Mouse (Mus musculus) R1 (cell line): ENCODE measurements around the gene Aktip.

Experiments
- DNase-seq: peaks from one replicate; pipeline ENCODE4 v3.0.0-alpha.2; 2018; ENCODE audit warnings: low read depth, low spot score

The Aktip gene

DNA sequence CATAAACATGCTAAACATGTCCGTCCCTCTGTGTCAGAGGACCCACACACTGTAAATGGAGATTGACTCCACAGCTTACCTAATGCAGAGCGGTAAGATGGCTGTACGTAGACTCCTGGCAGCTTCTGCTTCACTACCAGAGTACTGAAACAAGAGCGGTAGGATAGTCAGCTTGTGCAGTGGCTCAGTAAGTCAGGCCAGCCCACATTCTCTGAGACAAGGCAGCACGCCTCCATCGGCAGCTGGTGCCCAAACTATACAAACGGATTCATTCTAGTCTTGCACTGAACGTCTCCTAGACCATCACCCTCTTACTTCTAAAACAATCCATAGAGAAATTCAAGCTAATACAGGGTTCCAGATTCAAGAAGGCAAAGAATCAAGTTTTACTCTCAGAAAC, 73.0 kb downstream of the Aktip start:
- no peak for DNase-seq

- no peak for DNase-seq
Observed at GRCm38 (mm10) chr8:91124315-91124714, 75.5 kb downstream of the Aktip start.

DNA sequence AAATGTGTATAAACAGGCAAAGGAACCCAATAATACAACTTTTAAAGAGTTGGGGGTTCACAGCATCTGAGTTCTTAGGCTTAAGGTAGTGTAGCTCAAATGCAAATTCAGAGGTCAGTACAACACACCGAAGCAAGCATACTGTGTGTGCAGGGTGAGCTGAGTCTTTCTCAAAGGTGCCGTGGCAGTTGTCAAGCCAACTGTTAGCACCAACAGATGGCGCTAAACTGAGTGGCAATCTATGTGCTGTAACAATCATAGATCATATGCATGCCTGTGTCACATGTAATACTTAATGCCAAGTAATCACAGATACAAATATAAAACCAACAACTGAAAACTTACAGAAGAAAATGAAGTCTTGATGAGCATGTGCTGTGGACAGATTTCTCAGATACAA, 81.6 kb downstream of the Aktip start:
- peak; percentile 61 for DNase-seq

GRCm38 (mm10) chr8:91117537-91117936, 82.2 kb downstream of the Aktip start:
- DNase-seq = peak; percentile 50

GRCm38 (mm10) chr8:91114910-91115309, 84.9 kb downstream of the Aktip start:
- DNase-seq = no peak

DNA sequence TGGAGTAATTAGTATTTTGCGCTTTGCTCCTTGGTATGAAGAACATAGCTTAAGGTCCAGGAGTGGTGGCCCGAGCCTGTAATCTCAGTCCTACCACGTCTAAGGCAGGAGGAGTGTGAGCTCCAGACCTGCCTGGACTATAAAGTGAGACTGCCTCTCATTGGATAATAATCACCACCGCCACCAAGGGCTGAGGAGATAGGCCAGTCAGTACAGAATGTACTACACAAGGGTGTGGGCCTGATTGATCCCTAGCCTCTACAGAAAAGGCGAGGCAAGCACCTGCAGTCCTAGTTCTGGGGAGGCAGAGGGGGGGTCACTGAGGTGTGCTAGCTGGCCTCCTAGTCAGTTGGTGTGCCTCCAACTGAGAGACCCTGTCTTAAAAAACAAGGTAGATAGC, 85.3 kb downstream of the Aktip start:
- DNase-seq = no peak

- no peak for DNase-seq
Observed at GRCm38 (mm10) chr8:91111868-91112477, 87.8 kb downstream of the Aktip start.

DNA sequence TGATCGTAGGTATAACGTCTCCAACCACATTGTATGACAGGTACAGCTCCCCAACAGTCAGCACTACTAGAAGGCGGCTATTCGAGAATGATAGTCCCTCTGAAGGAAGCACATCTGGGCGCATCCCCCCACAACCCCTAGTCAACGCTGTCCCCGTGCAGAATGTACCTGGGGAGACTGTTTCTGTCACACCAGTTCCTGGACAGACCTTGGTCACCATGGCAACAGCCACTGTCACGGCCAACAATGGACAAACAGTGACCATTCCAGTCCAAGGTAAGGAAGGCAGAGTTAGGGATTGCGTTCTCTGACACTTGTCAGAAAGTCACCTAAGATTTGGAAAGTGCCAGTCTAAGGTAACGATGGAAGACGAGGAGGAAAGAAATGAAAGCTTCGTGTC, 93.5 kb downstream of the Aktip start:
- DNase-seq = no peak

DNA sequence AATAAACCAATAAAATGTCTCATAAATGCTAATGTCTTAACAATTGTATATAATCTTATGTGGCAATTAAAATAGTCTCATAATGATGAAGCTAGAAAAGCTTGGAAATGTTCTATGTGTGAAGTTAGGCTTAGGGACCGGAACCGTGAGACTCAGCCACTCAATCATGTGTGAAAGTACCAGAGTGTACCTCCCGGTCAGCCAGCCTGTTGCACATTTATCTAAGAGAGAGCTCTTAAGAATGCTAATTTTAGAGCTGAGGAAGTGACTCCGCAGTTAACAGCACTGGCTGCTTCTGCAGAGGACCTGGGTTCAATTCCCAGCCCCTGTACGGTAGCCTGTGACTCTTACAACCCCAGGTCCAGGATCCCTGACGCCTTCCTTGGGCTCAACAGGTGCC, 101.7 kb downstream of the Aktip start:
- DNase-seq = no peak

DNA sequence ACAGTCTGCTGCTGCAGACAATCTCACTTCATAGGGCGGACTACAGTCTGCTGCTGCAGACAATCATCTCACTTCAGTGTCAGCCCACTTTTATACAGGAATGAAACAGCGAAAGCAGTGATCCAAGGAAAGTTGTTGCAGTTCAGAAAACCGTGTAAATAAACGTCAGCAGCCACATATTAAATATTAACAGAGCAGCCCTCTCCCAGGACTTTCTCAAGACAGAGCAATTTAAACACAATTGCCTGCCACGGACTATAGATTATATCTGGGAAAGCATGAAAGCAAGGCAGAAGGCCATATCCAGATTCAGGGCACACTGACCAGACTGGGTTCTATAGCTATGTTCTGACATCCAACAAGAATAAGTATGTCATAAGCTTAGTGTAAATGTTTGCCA, 105.6 kb downstream of the Aktip start:
- DNase-seq = no peak

DNA sequence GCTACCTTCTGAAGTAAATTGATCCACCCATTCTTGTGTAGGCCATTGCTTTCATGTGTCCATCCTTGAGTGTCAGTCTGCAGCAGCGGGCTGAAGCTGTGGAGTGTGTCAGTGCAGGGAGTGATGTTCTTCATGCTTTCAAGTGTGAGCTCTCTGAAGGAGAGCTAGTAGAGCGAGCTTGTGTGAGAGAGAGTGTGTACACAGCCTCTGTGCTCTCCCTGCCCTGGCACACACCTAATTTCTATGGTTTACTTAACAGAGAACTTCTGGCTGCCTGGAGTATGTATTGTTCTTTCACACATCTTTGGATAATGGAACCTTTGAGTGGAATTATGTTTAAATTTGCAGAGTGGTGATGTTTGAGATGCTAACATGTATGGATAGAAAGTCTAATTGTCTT, 110.2 kb downstream of the Aktip start:
- no peak for DNase-seq

DNA sequence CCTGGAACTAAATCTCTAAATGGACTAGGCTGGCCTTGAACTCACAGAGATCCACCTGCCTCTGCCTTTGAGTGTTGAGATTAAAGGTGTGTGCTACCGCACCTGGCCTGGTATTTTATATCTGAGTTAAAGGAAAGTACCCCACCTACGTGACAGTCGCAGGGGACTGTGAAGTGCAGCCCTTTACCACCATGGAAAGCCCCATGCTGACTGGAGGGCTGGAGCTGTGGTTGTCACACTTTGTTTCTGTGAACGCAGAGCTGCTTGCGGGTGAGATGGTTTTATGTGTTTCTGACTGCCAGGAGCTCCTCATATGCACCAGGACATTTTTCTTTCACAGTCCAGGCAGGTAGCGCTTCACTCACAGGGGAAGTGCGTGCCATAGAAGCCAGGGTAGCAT, 111.3 kb downstream of the Aktip start:
- DNase-seq = no peak

DNA sequence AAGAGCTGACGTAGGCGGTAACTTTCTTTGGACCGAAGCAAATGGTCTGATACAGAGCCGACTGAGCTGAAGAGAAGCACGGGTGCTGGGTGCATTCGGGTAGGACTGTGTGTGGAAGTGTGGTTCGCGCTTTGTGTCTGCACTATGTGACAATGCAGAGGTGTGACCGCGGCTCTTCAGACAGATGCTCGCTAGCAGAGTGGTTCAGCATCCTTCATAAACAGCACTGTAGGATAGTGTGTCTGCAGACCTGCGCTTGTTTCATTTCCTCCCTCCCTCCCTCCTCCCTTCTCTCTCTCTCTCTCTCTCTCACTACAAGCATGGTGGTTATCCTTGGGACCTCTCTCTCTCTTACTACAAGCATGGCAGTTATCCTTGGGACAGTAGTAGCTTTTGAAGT, 117.3 kb downstream of the Aktip start:
- DNase-seq = no peak

- peak; percentile 52 for DNase-seq
Observed at GRCm38 (mm10) chr8:91081911-91082310, 117.9 kb downstream of the Aktip start.

- peak; percentile 87 for DNase-seq
Observed at GRCm38 (mm10) chr8:91079678-91080077, 120.1 kb downstream of the Aktip start.

DNA sequence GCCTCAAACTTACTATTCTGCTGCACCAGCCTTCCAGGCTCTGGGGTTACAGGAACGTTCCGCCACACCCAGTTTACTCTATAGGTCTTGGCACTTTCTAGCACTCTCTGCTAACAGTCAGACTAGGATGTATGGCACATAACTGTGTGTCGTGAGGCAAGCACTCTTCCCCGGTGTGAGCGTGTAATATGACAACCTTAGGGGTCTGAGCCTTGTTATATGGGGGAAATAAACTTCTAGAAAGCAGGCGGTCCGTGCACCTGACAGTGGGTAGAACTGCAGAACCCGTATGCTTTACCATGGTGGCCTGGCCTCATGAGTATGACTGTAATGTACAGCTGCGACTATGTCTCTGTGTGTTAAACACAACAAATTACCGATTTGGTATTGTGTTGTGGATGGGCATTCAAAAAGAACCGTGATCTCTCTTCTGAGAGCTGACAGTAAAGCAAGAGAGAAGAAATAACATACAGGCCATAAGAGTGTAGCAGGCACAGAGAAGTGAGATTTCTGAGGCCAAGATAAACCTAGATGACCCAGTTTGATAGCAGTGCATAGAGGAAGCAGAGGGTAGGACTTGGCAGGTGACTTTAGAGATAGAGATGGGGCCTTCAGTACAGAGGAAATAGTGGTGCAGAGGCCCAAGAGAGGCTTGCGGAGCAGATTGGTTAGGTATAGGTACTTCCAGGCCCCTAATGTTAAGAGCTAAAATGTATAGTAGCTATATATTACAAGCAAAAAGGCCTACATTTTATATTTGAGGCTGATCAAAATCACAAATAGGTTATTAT, 122.5 kb downstream of the Aktip start:
- DNase-seq = no peak

- DNase-seq = peak; percentile 83
Observed at GRCm38 (mm10) chr8:91070275-91070859, 129.4 kb downstream of the Aktip start.

DNA sequence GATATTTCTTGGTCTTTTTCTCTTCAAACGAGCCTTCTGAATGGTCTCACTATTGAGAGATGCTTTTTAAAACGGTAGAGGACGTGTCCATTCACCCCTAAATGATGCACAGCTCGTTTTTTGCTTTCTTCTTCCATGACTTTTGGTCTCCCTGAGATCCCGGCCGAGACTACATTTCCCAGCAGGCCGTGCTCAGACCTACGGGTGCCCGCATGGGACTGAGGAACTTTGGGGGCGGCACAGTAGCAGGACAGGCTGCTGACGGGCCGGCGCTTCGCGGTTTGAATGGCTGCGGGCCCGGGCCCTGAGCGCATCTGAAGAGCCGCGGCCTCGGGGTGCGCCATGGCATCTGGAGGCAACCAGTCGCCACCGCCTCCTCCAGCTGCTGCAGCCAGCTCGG, 129.9 kb downstream of the Aktip start, which contains the start of gene Rbl2:
Gene Rbl2 (plus strand): TSS at position 224 of the 400 bp plus-strand sequence.
- peak; percentile 94 for DNase-seq

GRCm38 (mm10) chr8:91069407-91069806, 130.4 kb downstream of the Aktip start:
- no peak for DNase-seq

DNA sequence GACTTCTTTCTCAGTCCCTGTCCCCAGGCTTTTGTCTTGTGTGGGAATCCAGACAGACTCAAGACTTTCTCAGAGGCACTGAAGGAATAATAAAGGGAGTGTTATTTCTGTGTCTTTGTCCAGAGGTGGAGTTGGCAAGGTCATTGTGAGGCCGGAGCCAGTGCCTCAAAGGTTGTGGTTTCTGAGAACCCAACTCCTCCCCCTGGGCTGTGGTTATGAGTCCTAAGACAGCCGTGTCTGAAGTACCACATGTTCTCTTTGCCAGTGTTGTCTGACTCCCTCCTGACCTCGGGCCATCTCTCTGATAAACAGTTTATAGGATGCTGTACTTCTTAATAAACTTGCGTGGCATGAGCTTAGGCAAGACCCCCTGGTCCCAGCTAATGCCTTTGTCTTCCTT, 134.6 kb downstream of the Aktip start:
- no peak for DNase-seq
